Mouse (Mus musculus): ENCODE measurements around the gene Ccl28. TPM values are rescaled to one million over a fixed set of nuclear protein-coding genes. Genes with fewer than 3 reads are reported as not detected.

Gene Ccl28
- polyA plus RNA-seq, 1 experiment from 2014 or later, result not detected

- Histone ChIP-seq H3K9me3 (ENCODE audit: low read length) (no peaks in the 10 kb centered on the region), H3K27me3 (ENCODE audit: insufficient read depth, low read length) (no peaks in the 10 kb centered on the region), H3K27ac (ENCODE audit: low read depth) (no peak overlapping the region), H3K4me3 (ENCODE audit: low read depth, low read length) (no peak overlapping the region), H3K36me3 (replicated peaks; ENCODE audit: insufficient read depth, low read length) (no peaks in the 10 kb centered on the region), H3K4me2 (ENCODE audit: low read depth, low read length) (no peak overlapping the region), H3K9ac (replicated peaks) (no peak overlapping the region), H3K4me1 (ENCODE audit: insufficient read depth) (no peaks in the 10 kb centered on the region)
- ATAC-seq (no peak), DNase-seq (no peak)
- WGBS (ENCODE audit: insufficient replicate concordance), result 77% methylated on average over 8 of the region's 8 CpGs
- TF ChIP-seq EP300 (IDR thresholded peaks at IDR 0.05; ENCODE audit: low read depth) (no peak), CTCF (IDR thresholded peaks at IDR 0.05; ENCODE audit: low read depth) (no peak)
These were observed 55.2 kb downstream of the Ccl28 start for GRCm38 (mm10) chr13:119678794-119679193.

- Histone ChIP-seq H3K36me3 (replicated peaks; ENCODE audit: insufficient read depth, low read length) (no peaks in the 10 kb centered on the region), H3K4me1 (ENCODE audit: insufficient read depth) (no peaks in the 10 kb centered on the region), H3K9me3 (ENCODE audit: low read length) (no peaks in the 10 kb centered on the region), H3K9ac (replicated peaks) (no peak overlapping the region), H3K4me2 (ENCODE audit: low read depth, low read length) (no peak overlapping the region), H3K4me3 (ENCODE audit: low read depth, low read length) (no peak overlapping the region), H3K27ac (ENCODE audit: low read depth) (no peak overlapping the region), H3K27me3 (ENCODE audit: insufficient read depth, low read length) (no peaks in the 10 kb centered on the region)
- WGBS (ENCODE audit: insufficient replicate concordance), result 48% methylated on average over 2 of the region's 2 CpGs
- ATAC-seq (no peak), DNase-seq (no peak)
- TF ChIP-seq EP300 (IDR thresholded peaks at IDR 0.05; ENCODE audit: low read depth) (no peak), CTCF (IDR thresholded peaks at IDR 0.05; ENCODE audit: low read depth) (no peak)
These were observed 56.1 kb downstream of the Ccl28 start for GRCm38 (mm10) chr13:119679721-119680120.

GRCm38 (mm10) chr13:119681161-119681560, 57.5 kb downstream of the Ccl28 start:
- H3K27me3 ChIP-seq (ENCODE audit: insufficient read depth, low read length), result no peaks in the 10 kb centered on the region
- H3K9ac ChIP-seq (replicated peaks), result no peak overlapping the region
- WGBS (ENCODE audit: insufficient replicate concordance), result 60% methylated on average over 3 of the region's 3 CpGs
- no peak overlapping the region for H3K4me2 ChIP-seq (ENCODE audit: low read depth, low read length)
- no peaks in the 10 kb centered on the region for H3K36me3 ChIP-seq (replicated peaks; ENCODE audit: insufficient read depth, low read length)
- no peak overlapping the region for H3K4me3 ChIP-seq (ENCODE audit: low read depth, low read length)
- no peak for ATAC-seq
- H3K4me1 ChIP-seq (ENCODE audit: insufficient read depth), result no peaks in the 10 kb centered on the region
- H3K27ac ChIP-seq (ENCODE audit: low read depth), result no peak overlapping the region
- TF ChIP-seq EP300 (IDR thresholded peaks at IDR 0.05; ENCODE audit: low read depth), result no peak
- no peaks in the 10 kb centered on the region for H3K9me3 ChIP-seq (ENCODE audit: low read length)
- DNase-seq, result no peak

- Histone ChIP-seq H3K36me3 (replicated peaks; ENCODE audit: insufficient read depth, low read length) (no peaks in the 10 kb centered on the region), H3K4me2 (ENCODE audit: low read depth, low read length) (no peak overlapping the region), H3K9me3 (ENCODE audit: low read length) (no peaks in the 10 kb centered on the region), H3K27me3 (ENCODE audit: insufficient read depth, low read length) (no peaks in the 10 kb centered on the region), H3K9ac (replicated peaks) (no peak overlapping the region), H3K4me3 (ENCODE audit: low read depth, low read length) (no peak overlapping the region), H3K4me1 (ENCODE audit: insufficient read depth) (no peaks in the 10 kb centered on the region), H3K27ac (ENCODE audit: low read depth) (no peak overlapping the region)
- WGBS (ENCODE audit: insufficient replicate concordance), result 77% methylated on average over 11 of the region's 11 CpGs
- no peak for DNase-seq
- no peak for TF ChIP-seq EP300 (IDR thresholded peaks at IDR 0.05; ENCODE audit: low read depth)
- no peak for TF ChIP-seq CTCF (IDR thresholded peaks at IDR 0.05; ENCODE audit: low read depth)
- no peak for ATAC-seq
These were observed 61.0 kb downstream of the Ccl28 start for GRCm38 (mm10) chr13:119684416-119685177.

GRCm38 (mm10) chr13:119689709-119690038, 66.1 kb downstream of the Ccl28 start:
- Histone ChIP-seq H3K4me2 (ENCODE audit: low read depth, low read length) (peak overlapping the region; percentile 96), H3K27me3 (ENCODE audit: insufficient read depth, low read length) (no peaks in the 10 kb centered on the region), H3K27ac (ENCODE audit: low read depth) (no peak overlapping the region), H3K36me3 (replicated peaks; ENCODE audit: insufficient read depth, low read length) (no peaks in the 10 kb centered on the region), H3K9ac (replicated peaks) (no peak overlapping the region), H3K4me3 (ENCODE audit: low read depth, low read length) (peak overlapping the region; percentile 87), H3K9me3 (ENCODE audit: low read length) (no peaks in the 10 kb centered on the region), H3K4me1 (ENCODE audit: insufficient read depth) (peaks cover 10% of the 10 kb centered on the region)
- no peak for TF ChIP-seq CTCF (IDR thresholded peaks at IDR 0.05; ENCODE audit: low read depth)
- no peak for TF ChIP-seq EP300 (IDR thresholded peaks at IDR 0.05; ENCODE audit: low read depth)
- ATAC-seq (no peak), DNase-seq (no peak)
- WGBS (ENCODE audit: insufficient replicate concordance), result 14% methylated on average over 5 of the region's 5 CpGs

GRCm38 (mm10) chr13:119690039-119690728, 66.6 kb downstream of the Ccl28 start, which contains the start of gene Hmgcs1:
Gene Hmgcs1 (plus strand): TSS chr13:119690379.
- peak within 1 kb of the TSS; percentile 87 for H3K4me3 ChIP-seq (ENCODE audit: low read depth, low read length)
- peak; percentile 100 for DNase-seq
- under 1% methylated on average over 59 of the region's 59 CpGs for WGBS (ENCODE audit: insufficient replicate concordance)
- H3K27me3 ChIP-seq (ENCODE audit: insufficient read depth, low read length), result no peaks in the 10 kb centered on the region
- peak within 1 kb of the TSS; percentile 93 for H3K9ac ChIP-seq (replicated peaks)
- H3K9me3 ChIP-seq (ENCODE audit: low read length), result no peaks in the 10 kb centered on the region
- peaks cover 10% of the 10 kb centered on the region for H3K4me1 ChIP-seq (ENCODE audit: insufficient read depth)
- no peak for TF ChIP-seq CTCF (IDR thresholded peaks at IDR 0.05; ENCODE audit: low read depth)
- peak; percentile 90 for TF ChIP-seq EP300 (IDR thresholded peaks at IDR 0.05; ENCODE audit: low read depth)
- ATAC-seq, result peak; percentile 98
- peak within 1 kb of the TSS; percentile 96 for H3K4me2 ChIP-seq (ENCODE audit: low read depth, low read length)
- H3K27ac ChIP-seq (ENCODE audit: low read depth), result peak within 1 kb of the TSS; percentile 82
- H3K36me3 ChIP-seq (replicated peaks; ENCODE audit: insufficient read depth, low read length), result no peaks in the 10 kb centered on the region

Data from liver, postnatal 0 days (tissue).